Mouse (Mus musculus): ENCODE results near the gene Pole3. TPM values are rescaled to one million over a fixed set of nuclear protein-coding genes. Genes with fewer than 3 reads are reported as not detected.

The Pole3 gene
- total RNA-seq (2021): 10 to 100 TPM; 18.6 to 19.1 TPM
- long read RNA-seq, experiment 1, transcript Pole3-201 (4 exons, 1,805 nt): major isoform, 12 of 13 reads
- long read RNA-seq, experiment 1, partial matches to known transcripts: 0 of 13 reads
- long read RNA-seq, experiment 1, other reads (novel, unspliced or antisense): 1 of 13 reads
- long read RNA-seq, experiment 2, transcript Pole3-201 (4 exons, 1,805 nt): major isoform, 28 of 29 reads
- long read RNA-seq, experiment 2, partial matches to known transcripts: 1 of 29 reads
- long read RNA-seq, experiment 2, other reads (novel, unspliced or antisense): 0 of 29 reads

- peak; percentile 97 to 99 for DNase-seq
- intact Hi-C loops (cut with DNase I): no loop called here
Observed at GRCm38 (mm10) chr4:62524651-62525488, at the start of gene Pole3, which contains the start of gene 4933430I17Rik. Pole3 (minus strand) TSS chr4:62525068. 4933430I17Rik (plus strand) TSS chr4:62525369.

GRCm38 (mm10) chr4:62570029-62570428, 45.2 kb upstream of the Pole3 start:
- intact Hi-C loops (cut with DNase I): no loop called here
- DNase-seq: no peak

GRCm38 (mm10) chr4:62569603-62570002, 44.7 kb upstream of the Pole3 start:
- intact Hi-C loops (cut with DNase I): no loop called here
- DNase-seq: no peak

GRCm38 (mm10) chr4:62568359-62568758, 43.5 kb upstream of the Pole3 start:
- DNase-seq: no peak
- intact Hi-C loops (cut with DNase I): no loop called here

GRCm38 (mm10) chr4:62567696-62568095, 42.8 kb upstream of the Pole3 start:
- intact Hi-C loops (cut with DNase I): no loop called here
- DNase-seq: no peak

- intact Hi-C loops (cut with DNase I): no loop called here
- DNase-seq: no peak
Observed at GRCm38 (mm10) chr4:62566530-62566929, 41.7 kb upstream of the Pole3 start.

- intact Hi-C loops (cut with DNase I): no loop called here
- no peak for DNase-seq
Observed at GRCm38 (mm10) chr4:62562006-62562405, 37.1 kb upstream of the Pole3 start.

- intact Hi-C loops (cut with DNase I): loop anchor here (1.0 kb wide), 2 partner anchors 135 to 203 kb away; no protein-coding TSS in a partner anchor
Observed at GRCm38 (mm10) chr4:62561630-62562001, 36.7 kb upstream of the Pole3 start.

GRCm38 (mm10) chr4:62560963-62561629, 36.2 kb upstream of the Pole3 start:
- intact Hi-C loops (cut with DNase I): loop anchor here (1.0 kb wide), 2 partner anchors 135 to 203 kb away; no protein-coding TSS in a partner anchor
- peak; percentile 72 to 85 for DNase-seq

More at GRCm38 (mm10) chr4:62561630-62562001, 36.7 kb upstream of the Pole3 start:
- DNase-seq: no peak

- intact Hi-C loops (cut with DNase I): no loop called here
- DNase-seq: no peak
Observed at GRCm38 (mm10) chr4:62559797-62560329, 35.0 kb upstream of the Pole3 start, which contains the start of gene Rgs3. Rgs3 (plus strand) TSS chr4:62559847.

- intact Hi-C loops (cut with DNase I): no loop called here
Observed at GRCm38 (mm10) chr4:62557436-62557835, 32.6 kb upstream of the Pole3 start.

GRCm38 (mm10) chr4:62551966-62552365, 27.1 kb upstream of the Pole3 start:
- intact Hi-C loops (cut with DNase I): no loop called here
- no peak for DNase-seq

More at GRCm38 (mm10) chr4:62557436-62557835, 32.6 kb upstream of the Pole3 start:
- DNase-seq: no peak

- intact Hi-C loops (cut with DNase I): no loop called here
- DNase-seq: no peak
Observed at GRCm38 (mm10) chr4:62544801-62545200, 19.9 kb upstream of the Pole3 start.

GRCm38 (mm10) chr4:62543782-62544181, 18.9 kb upstream of the Pole3 start:
- intact Hi-C loops (cut with DNase I): no loop called here
- DNase-seq: no peak

GRCm38 (mm10) chr4:62541802-62542201, 16.9 kb upstream of the Pole3 start:
- intact Hi-C loops (cut with DNase I): no loop called here
- DNase-seq: no peak

GRCm38 (mm10) chr4:62533729-62534128, 8.9 kb upstream of the Pole3 start:
- no peak for DNase-seq
- intact Hi-C loops (cut with DNase I): no loop called here

GRCm38 (mm10) chr4:62527655-62528054, 2.8 kb upstream of the Pole3 start:
- DNase-seq: no peak
- intact Hi-C loops (cut with DNase I): no loop called here

GRCm38 (mm10) chr4:62526256-62526655, 1.4 kb upstream of the Pole3 start:
- DNase-seq: no peak
- intact Hi-C loops (cut with DNase I): no loop called here

- DNase-seq: no peak
- intact Hi-C loops (cut with DNase I): no loop called here
Observed at GRCm38 (mm10) chr4:62525489-62525811, 582 bp upstream of the Pole3 start.

GRCm38 (mm10) chr4:62520892-62521400, 3.9 kb downstream of the Pole3 start:
- intact Hi-C loops (cut with DNase I): no loop called here
- DNase-seq: no peak
